Mouse (Mus musculus): ENCODE measurements at regions not wholly inside any gene's neighbourhood (a gene's known extent, or its start where the extent isn't known, plus 50 kb on each side); places are given as distances from the start of the nearest gene placed in this dataset.

GRCm38 (mm10) chr1:76873207-76873606, 641.7 kb downstream of the Epha4 start:
- dilution Hi-C loops (cut with MboI; ENCODE audit: extremely low pct_ligation_motif_present, extremely low pct_unique_long_range_greater_than_20kb, low sequenced_read_pairs) = no loop called here
- H3K9ac ChIP-seq (ENCODE audit: insufficient read depth, low read depth) = no peak overlapping the region
- no peak for DNase-seq (ENCODE audit: extremely low read depth)
- H3K36me3 ChIP-seq (replicated peaks in 1 of 2; ENCODE audit: control insufficient read depth in 1 of 2, insufficient read depth in 1 of 2, low read length in 1 of 2) = no peaks in the 10 kb centered on the region
- no peaks in the 10 kb centered on the region for H3K79me2 ChIP-seq (replicated peaks; ENCODE audit: control insufficient read depth, extremely low read depth, insufficient read depth, poor library complexity, severe bottlenecking)
- TF ChIP-seq UBTF (IDR thresholded peaks at IDR 0.05; ENCODE audit: low read depth, low read length) (no peak), BHLHE40 (IDR thresholded peaks at IDR 0.05; ENCODE audit: low read depth, low read length) (no peak), EP300 (IDR thresholded peaks at IDR 0.05; ENCODE audit: low read length) (no peak), PAX5 (IDR thresholded peaks at IDR 0.05; ENCODE audit: low read length) (no peak), ZNF384 (IDR thresholded peaks at IDR 0.05; ENCODE audit: low read depth, low read length) (no peak), TBP (conservative IDR thresholded peaks at IDR 0.05; ENCODE audit: low read depth, low read length) (no peak), KAT2A (IDR thresholded peaks at IDR 0.05; ENCODE audit: insufficient replicate concordance, low read length) (no peak)
- no peaks in the 10 kb centered on the region for H3K27me3 ChIP-seq (replicated peaks)
- H3K4me1 ChIP-seq (ENCODE audit: control insufficient read depth in 1 of 2, insufficient read depth in 2 of 2) = peaks cover 0 to 10% of the 10 kb centered on the region in 2 experiments; a peak in 1 of 4 replicates
- no peak overlapping the region for H3K4me2 ChIP-seq (ENCODE audit: insufficient read depth, low read depth, poor library complexity, severe bottlenecking)
- H3K27ac ChIP-seq (ENCODE audit: insufficient read depth, low read depth) = no peak overlapping the region
- in situ Hi-C loops (cut with MboI; ENCODE audit: low pct_ligation_motif_present, low pct_unique_long_range_greater_than_20kb, low sequenced_read_pairs) = no loop called here
- H3K9me3 ChIP-seq (replicated peaks; ENCODE audit: low read length) = no peaks in the 10 kb centered on the region
- no peak overlapping the region for H3K4me3 ChIP-seq (replicated peaks in 1 of 3; ENCODE audit: low read depth in 2 of 3, low read length in 2 of 3, poor library complexity in 1 of 3)

DNA sequence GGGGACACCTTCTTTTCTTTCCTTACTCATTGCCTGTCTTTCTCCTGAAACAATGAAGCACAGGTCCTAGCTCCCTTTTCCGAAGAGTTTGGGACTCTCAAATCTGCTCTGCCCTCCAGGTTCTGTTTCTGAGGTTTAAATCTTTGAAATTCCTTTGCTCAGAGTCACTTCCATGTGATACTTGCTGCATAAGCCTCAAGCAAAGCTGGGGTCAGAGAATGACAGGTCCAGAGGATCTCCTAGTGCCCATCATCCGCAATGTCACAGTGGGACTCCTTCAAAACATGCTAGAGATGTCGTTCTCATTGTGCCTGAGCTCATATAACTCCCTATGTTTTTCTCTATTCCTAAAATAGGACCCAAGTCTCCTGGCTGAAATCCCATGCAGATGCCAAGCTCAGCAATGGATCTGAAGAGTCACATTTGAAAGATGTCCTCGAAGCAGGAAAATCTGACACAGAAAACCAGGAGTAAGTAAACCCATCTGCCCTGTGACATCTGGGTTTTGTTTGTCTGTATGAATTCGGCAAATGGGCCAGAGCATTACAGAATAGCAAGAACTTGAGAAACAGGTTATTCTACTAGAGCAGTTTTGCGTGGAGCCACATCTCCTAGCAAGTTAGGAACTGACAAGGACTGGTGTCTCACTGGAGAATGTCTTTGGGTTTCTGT, 634.6 kb downstream of the Epha4 start:
- no peak overlapping the region for H3K9ac ChIP-seq (ENCODE audit: insufficient read depth, low read depth)
- DNase-seq (ENCODE audit: extremely low read depth) = no peak
- no peaks in the 10 kb centered on the region for H3K27me3 ChIP-seq (replicated peaks)
- H3K79me2 ChIP-seq (replicated peaks; ENCODE audit: control insufficient read depth, extremely low read depth, insufficient read depth, poor library complexity, severe bottlenecking) = no peaks in the 10 kb centered on the region
- in situ Hi-C loops (cut with MboI; ENCODE audit: low pct_ligation_motif_present, low pct_unique_long_range_greater_than_20kb, low sequenced_read_pairs) = no loop called here
- no peak overlapping the region for H3K4me2 ChIP-seq (ENCODE audit: insufficient read depth, low read depth, poor library complexity, severe bottlenecking)
- H3K36me3 ChIP-seq (replicated peaks in 1 of 2; ENCODE audit: control insufficient read depth in 1 of 2, insufficient read depth in 1 of 2, low read length in 1 of 2) = no peaks in the 10 kb centered on the region
- TF ChIP-seq HCFC1 (IDR thresholded peaks at IDR 0.05; ENCODE audit: low read depth, low read length) (no peak), TBP (conservative IDR thresholded peaks at IDR 0.05; ENCODE audit: low read depth, low read length) (no peak), PAX5 (IDR thresholded peaks at IDR 0.05; ENCODE audit: low read length) (no peak), RCOR1 (conservative IDR thresholded peaks at IDR 0.05; ENCODE audit: low read depth, low read length) (no peak), IRF4 (IDR thresholded peaks at IDR 0.05; ENCODE audit: low read depth, low read length) (no peak), CTCF (conservative IDR thresholded peaks at IDR 0.05 in 1 of 2, IDR thresholded peaks at IDR 0.05 in 1 of 2; ENCODE audit: low read depth in 2 of 2, low read length in 2 of 2) (no peak), MEF2A (IDR thresholded peaks at IDR 0.05; ENCODE audit: borderline replicate concordance, low read depth, low read length) (no peak), ETS1 (conservative IDR thresholded peaks at IDR 0.05; ENCODE audit: low read depth, low read length) (no peak), ELF1 (IDR thresholded peaks at IDR 0.05; ENCODE audit: low read depth, low read length) (no peak), MAZ (IDR thresholded peaks at IDR 0.05; ENCODE audit: low read depth, low read length) (no peak), NELFE (IDR thresholded peaks at IDR 0.05; ENCODE audit: low read depth, low read length) (no peak), POLR2AphosphoS2 (IDR thresholded peaks at IDR 0.05; ENCODE audit: low read depth, low read length) (no peak), USF1 (IDR thresholded peaks at IDR 0.05; ENCODE audit: low read depth, low read length) (no peak)
- H3K4me1 ChIP-seq (ENCODE audit: control insufficient read depth in 1 of 2, insufficient read depth in 2 of 2) = peaks cover 0 to 5% of the 10 kb centered on the region in 2 experiments; a peak in 1 of 4 replicates
- no peak overlapping the region for H3K27ac ChIP-seq (ENCODE audit: insufficient read depth, low read depth)
- no peak overlapping the region for H3K4me3 ChIP-seq (replicated peaks in 1 of 3; ENCODE audit: low read depth in 2 of 3, low read length in 2 of 3, poor library complexity in 1 of 3)
- H3K9me3 ChIP-seq (replicated peaks; ENCODE audit: low read length) = no peaks in the 10 kb centered on the region
- dilution Hi-C loops (cut with MboI; ENCODE audit: extremely low pct_ligation_motif_present, extremely low pct_unique_long_range_greater_than_20kb, low sequenced_read_pairs) = no loop called here

Measured in CH12.LX (cell line).